Mouse (Mus musculus) kidney, postnatal 14 days (tissue): ENCODE measurements around the gene Slc1a3.
"Not testable (repeated sequence)": the region's sequence is repeated elsewhere in the genome, so short reads cannot be mapped to it uniquely, and the experiment has no call there.

ENCODE experiments used
- DNase-seq: peaks from one replicate; pipeline ENCODE4 v3.0.0; 2022; ENCODE audit warnings: mixed read lengths

The Slc1a3 gene

DNA sequence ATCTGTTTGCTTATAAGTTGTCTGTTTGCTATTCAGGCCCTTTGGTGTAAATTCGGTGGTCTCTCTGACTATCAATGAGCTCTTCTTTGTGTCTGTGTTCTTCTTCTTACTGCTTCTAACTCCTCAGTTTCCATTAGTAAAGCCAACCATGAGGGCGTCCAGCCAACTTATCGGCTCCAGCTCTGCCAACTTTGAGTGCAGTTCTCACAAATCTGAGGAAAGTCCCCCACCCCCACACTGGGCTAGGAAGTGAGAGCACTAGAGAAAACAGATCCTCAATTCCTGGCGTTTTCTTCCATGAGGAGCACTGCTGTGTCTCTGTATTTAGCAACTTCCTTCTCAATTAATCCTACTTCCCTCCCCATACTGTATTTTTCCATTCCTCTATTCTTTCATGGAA, 4.4 kb downstream of the Slc1a3 start:
- no peak for DNase-seq

DNA sequence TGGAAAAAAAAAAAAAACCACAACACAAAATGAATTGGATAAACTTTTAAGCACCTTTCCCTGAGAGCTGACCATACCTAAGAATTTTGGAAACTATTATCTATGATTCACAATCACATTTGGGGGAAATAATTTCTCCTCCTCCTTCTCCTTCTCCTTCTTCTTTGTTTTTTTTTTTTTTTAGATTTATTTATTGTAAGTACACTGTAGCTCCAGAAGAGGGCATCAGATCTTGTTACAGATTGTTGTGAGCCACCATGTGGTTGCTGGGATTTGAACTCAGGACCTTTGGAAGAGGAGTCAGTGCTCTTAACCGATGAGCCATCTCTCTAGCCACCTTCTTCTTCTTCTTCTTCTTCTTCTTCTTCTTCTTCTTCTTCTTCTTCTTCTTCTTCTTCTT, 5.0 kb downstream of the Slc1a3 start:
- DNase-seq: not testable (repeated sequence)

DNA sequence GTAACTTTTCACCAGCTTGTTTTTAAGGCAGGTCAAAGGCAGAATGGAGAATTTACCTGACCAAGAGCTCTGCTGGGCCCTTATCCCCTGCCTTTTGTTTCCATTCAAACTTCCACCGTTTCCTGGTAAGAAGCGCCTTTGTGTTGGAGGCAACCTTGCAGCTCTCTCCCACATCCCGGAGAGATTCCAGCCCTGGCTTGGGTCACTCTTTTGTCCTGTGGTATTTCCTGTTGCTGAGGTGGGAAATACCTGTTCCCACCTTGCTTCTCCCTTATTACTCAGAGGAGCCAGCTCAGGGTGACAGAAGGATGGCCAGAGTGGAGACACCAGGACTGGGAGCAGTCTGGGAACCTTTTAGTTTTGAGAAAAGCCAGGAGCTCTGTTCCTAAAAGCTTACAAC, 12.6 kb downstream of the Slc1a3 start:
- no peak for DNase-seq

GRCm38 (mm10) chr15:8697500-8697899, 13.1 kb downstream of the Slc1a3 start:
- DNase-seq: no peak

DNA sequence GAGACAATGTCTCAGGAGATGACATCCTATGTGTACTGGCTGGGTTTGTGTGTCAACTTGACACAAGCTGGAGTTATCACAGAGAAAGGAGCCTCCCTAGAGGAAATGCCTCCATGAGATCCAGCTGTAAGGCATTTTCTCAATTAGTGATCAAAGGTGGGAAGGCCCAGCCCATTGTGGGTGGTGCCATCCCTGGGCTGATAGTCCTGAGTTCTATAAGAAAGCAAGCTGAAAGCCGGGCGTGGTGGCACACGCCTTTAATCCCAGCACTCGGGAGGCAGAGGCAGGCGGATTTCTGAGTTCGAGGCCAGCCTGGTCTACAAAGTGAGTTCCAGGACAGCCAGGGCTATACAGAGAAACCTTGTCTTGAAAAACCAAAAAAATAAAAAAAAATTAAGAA, 20.4 kb downstream of the Slc1a3 start:
- not testable (repeated sequence) for DNase-seq

- DNase-seq: no peak
Measured at GRCm38 (mm10) chr15:8686846-8687245, 23.7 kb downstream of the Slc1a3 start.

GRCm38 (mm10) chr15:8685506-8685905, 25.1 kb downstream of the Slc1a3 start:
- no peak for DNase-seq

DNA sequence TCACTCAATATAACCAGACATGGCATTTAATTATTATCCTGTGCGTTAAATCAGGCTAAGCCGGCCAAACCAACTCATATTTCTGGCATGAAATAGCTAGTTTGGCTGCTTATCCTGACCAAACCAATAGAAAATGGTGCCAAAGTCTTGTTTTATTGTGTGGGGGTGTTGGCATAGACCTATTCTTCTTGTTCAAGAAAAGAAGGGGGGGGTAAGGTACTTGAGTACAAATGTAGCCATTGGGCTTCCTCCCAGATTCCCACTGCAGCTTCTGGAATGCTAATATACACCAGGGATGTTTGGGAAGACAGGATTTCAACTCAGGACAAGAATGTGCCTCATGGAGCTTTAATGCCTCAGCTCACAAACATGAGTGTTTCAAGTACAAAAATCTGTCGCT, 26.3 kb downstream of the Slc1a3 start:
- no peak for DNase-seq

GRCm38 (mm10) chr15:8682871-8683270, 27.7 kb downstream of the Slc1a3 start:
- DNase-seq: no peak

DNA sequence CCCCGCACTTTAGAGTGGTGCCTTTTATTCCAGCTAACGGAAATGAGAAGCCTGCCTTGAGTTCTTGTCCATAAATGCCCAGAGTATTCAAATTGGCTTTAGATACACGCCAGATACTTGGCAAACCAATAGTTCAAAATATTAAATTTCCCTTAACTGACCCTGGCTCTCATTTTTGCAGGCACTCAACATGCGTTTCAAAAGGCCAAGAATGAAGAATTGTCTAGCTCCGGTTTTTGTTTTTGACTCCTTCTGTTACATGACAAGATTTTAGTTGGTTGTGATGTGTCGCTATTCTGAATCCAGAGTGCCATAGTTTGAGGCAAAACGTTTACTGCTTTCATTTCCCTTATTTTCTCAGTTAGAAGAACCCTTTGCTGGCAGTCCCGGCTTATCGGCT, 28.1 kb downstream of the Slc1a3 start:
- no peak for DNase-seq

DNA sequence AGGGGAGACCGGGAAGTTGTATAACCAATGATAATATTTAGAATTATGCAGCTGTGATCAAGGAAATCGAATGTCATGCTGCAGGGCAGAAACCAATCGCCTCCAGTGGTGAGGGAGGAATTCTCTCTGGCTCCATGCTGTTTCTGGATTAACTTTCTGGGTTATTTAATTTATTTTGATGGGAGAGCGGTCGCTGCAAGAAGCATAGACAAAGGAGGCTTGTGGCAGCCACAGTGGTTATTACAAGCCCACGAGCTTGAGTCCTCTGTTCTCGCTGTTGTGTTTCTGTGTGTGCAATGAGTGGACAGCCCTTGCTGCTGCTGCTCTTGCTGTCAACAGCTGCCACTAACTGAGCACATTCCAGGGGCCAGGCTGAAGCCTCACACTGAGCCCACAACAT, 28.6 kb downstream of the Slc1a3 start:
- DNase-seq: no peak

DNA sequence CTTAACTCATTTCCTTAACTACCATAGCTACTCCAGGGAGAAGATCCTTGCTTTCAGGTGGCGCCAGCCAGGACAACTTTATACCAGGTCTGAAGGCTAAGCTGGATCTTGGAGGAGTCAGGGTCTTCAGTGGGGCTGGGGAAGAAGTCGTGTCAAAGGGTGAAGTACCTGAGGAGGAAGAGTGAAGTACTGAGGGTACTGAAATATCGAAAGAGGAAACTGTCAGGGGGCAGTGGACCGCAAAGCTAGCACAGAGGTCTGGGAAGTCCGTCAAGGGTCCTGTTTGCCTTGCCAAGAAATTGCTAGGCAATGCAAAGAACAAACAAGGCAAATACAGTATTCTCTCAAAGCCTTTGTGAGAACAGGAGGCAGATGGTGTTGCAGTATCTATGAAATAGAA, 29.6 kb downstream of the Slc1a3 start:
- no peak for DNase-seq

- no peak for DNase-seq
Measured at GRCm38 (mm10) chr15:8676959-8677358, 33.6 kb downstream of the Slc1a3 start.

- DNase-seq: no peak
Measured at GRCm38 (mm10) chr15:8676211-8676691, 34.3 kb downstream of the Slc1a3 start.

- no peak for DNase-seq
Measured at GRCm38 (mm10) chr15:8675616-8676015, 34.9 kb downstream of the Slc1a3 start.

DNA sequence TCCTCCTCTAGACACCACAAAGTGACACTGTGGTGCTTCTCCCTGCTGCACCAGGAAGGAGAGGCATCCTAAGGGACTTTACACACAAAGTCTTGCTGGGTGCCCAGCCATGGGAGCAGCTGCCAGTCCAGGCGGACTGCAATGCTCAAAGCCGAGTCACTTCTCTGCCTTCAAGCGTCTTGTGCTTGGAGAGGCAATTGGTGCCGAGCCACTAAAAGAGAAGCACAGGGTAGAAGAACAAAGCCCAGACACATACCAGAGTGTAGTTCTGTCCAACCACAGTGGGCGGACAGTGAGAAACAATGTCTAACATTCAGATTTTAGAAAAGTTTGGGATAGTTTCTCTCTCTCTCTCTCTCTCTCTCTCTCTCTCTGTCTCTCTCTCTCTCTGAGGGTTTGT, 38.0 kb downstream of the Slc1a3 start:
- DNase-seq: no peak

GRCm38 (mm10) chr15:8667849-8668522, 42.6 kb downstream of the Slc1a3 start:
- no peak for DNase-seq

GRCm38 (mm10) chr15:8665675-8666350, 44.8 kb downstream of the Slc1a3 start:
- no peak for DNase-seq

DNA sequence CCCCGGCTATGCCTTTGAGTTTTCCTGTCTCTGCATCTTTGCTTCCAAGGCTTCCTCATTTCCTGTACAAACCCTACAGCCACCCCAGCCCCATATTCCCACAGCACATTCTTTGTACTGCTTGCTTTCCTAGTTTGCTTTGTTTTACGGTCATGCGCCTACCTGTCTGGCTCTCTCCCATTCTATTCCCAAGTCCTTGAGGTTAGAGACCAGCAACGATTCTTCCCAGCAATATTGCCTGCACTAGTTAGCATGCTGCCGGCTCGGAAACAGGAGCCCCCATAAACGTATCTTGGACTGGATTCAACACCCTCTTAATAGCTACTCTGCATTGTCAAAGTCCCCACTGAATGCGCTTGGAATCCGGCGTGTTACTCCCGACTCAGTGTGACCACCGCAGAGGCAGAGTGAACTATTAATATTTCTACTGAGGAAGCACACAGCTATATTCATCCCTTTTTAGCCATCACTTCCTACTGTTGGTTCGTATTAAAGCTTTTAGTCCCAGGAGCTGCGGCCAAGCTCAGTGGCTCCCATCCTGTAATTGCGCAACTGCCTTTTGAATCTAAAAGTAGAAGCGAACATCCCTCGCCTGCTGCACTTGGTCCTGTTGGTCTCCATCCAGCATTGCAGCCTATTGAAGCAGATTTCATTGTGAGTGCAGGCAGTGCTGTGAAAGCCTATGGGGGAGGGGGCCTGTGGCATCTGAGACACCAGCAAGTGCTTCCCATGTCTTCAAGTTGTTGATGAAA, 47.0 kb downstream of the Slc1a3 start:
- peak; percentile 26 for DNase-seq

DNA sequence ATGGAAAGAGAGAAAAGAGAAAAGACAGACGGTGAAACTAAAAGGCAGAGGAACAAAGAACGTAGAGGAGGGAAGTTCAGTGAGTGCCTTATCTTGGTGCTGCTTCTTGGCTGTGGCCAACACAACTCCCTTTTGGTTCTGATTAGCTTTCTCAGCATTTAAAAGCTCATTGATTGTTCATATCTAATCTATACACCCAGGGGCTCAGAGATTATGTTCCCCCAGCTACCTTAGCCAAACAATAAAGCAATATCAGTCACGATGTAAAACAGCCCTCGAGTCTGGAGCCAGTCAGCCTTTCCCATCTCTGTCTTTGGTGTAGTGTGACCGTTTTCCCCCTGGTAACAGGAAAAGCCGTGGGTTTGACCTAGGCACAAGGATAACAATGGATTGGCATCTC, 48.7 kb downstream of the Slc1a3 start:
- DNase-seq: no peak

DNA sequence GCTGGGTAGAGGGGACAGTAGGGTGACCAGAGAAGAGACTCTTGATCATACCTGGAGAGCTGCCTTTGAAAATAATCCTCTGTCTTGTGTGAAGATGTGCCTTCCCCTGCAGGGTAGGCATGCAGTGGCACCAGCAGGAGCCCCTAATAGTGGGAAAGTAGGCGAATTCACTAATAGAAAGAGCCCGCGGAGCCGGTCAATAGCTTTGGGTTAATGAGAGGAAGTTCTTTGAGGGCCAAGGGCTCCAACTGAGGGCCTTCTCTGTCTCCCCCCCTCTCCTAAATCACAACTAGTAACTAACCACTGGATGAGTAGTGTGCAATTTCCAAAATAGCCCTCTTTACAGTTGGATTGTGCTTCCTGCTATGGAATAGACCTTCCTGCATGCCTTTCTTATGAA, 50.6 kb downstream of the Slc1a3 start:
- no peak for DNase-seq

DNA sequence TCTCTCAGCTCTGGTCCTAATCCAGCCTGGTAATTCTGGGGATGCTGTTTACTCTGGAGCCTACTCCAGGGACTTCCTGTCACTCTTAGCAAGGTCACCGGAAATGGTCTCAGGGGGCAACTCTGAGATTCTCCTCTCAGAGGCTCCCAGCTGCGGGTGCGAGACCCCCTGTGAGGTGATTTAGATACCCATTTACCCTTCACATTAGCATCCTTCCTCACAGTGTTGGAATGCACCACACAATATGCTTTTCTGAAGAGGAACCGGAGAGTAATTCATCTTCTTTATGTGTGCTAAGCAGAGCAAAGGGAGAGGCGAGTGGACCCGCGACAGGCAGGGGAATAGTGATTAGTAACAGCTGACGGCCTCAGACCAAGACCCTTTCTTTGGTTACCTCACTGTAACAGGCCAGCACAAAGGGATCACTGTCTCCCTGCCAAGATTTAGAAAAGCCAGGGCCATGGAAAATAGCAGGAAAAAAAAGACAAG, 51.0 kb downstream of the Slc1a3 start:
- peak; percentile 21 for DNase-seq

- no peak for DNase-seq
Measured at GRCm38 (mm10) chr15:8658086-8658980, 52.2 kb downstream of the Slc1a3 start.
